Mouse (Mus musculus): ENCODE measurements around the gene Atf3.

DNA sequence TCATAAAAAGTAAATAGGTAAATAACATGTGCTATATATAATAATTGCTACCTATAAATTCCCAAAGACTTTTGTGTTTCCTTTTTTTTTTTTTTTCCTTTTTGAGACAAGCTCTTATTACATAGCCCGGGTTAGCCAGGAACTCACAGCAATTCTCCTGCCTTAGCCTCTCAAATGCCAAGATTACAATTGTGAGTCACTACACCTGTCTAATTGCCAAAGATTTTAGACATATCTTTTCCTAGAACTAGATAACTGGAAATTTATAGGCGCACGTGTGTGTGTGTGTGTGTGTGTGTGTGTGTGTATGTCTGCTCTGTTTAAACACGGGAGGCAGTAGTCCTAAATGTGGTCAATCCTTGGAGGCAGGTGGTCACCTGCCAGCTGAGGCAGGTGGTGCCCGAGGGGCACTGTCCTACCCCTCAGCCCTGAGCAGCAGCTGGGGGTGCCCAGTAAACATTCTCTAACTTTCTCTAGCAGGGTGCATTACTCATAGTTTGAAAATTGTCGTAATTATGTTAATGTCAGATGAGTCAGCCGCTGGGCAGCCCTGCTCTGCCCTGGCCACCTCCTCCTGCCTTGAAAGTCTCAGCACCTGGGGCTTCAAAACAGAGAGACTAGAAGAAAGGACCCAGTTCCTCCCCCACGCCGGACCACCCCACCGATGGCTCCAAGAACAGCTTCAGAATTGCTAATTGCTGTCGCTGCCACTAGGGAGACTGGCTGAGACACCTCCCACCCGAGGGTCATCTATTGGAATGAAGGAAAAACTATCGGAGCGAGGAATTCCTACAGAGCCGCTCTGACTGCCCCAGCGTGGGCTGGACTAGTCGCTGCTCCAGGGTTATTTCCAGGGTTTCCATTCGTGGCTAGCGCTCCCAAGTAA, 1.8 kb downstream of the Atf3 start:
- TF ChIP-seq POLR2A (IDR thresholded peaks at IDR 0.05; ENCODE audit: borderline replicate concordance, control insufficient read depth, low read depth, low read length) (no peak), CTCF (IDR thresholded peaks at IDR 0.05; ENCODE audit: control insufficient read depth, insufficient read depth, low read length) (no peak)
